Comparison of ENCODE assay signal across 24 mouse cellular contexts in genomic region chr15:49335523-49336040, GRCm38 (mm10).
DNase-seq lines count a peak whose midpoint lies in the region; ATAC-seq and TF ChIP-seq lines count a peak whose summit lies in the region.
"Had no signal": no experiment of that assay in that cellular context is flagged by ENCODE, and none has a peak within 500 bp of the region (broad histone marks: within the 10 kb centered on the region; RNA-seq: fewer than 3 reads in every experiment).

No protein-coding gene starts in this region.

- no peaks in the 10 kb centered on the region for H3K4me1 ChIP-seq in embryonic facial prominence, embryonic 14.5 days (ENCODE audit: control insufficient read depth, insufficient read depth, low read length)
- H3K4me1 ChIP-seq in embryonic facial prominence, embryonic 10.5 days: no peaks in the 10 kb centered on the region
- no peaks in the 10 kb centered on the region for H3K4me1 ChIP-seq in forebrain, embryonic 16.5 days (replicated peaks; ENCODE audit: control insufficient read depth, insufficient read depth, low read length)
- H3K4me1 ChIP-seq in forebrain, embryonic 12.5 days: no peaks in the 10 kb centered on the region
- no peaks in the 10 kb centered on the region for H3K4me1 ChIP-seq in stomach, embryonic 14.5 days (ENCODE audit: control insufficient read depth, insufficient read depth, low read length)
- H3K4me1 ChIP-seq in stomach, postnatal 0 days (replicated peaks; ENCODE audit: control insufficient read depth, insufficient read depth): no peaks in the 10 kb centered on the region
- H3K4me1 ChIP-seq: embryonic facial prominence, embryonic 12.5 days; heart, embryonic 12.5 days; heart, embryonic 15.5 days; hindbrain, embryonic 10.5 days; hindbrain, embryonic 13.5 days had no signal

- no peak overlapping the region for H3K4me3 ChIP-seq in embryonic facial prominence, embryonic 14.5 days (ENCODE audit: low read depth, low read length)
- H3K4me3 ChIP-seq in embryonic facial prominence, embryonic 10.5 days: no peak overlapping the region
- no peak overlapping the region for H3K4me3 ChIP-seq in forebrain, embryonic 16.5 days (replicated peaks; ENCODE audit: low read length)
- H3K4me3 ChIP-seq in forebrain, embryonic 12.5 days (replicated peaks): no peak overlapping the region
- H3K4me3 ChIP-seq in stomach, embryonic 14.5 days (ENCODE audit: low read depth, low read length): no peak overlapping the region
- H3K4me3 ChIP-seq in stomach, postnatal 0 days (ENCODE audit: low read depth, low read length): no peak overlapping the region
- H3K4me3 ChIP-seq: embryonic facial prominence, embryonic 12.5 days; erythroblast, embryonic 14.5 days; heart, embryonic 12.5 days; heart, embryonic 15.5 days; hindbrain, embryonic 10.5 days; hindbrain, embryonic 13.5 days had no signal

- TF ChIP-seq CTCF in stomach, postnatal 0 days (IDR thresholded peaks at IDR 0.05; ENCODE audit: low read depth): no peak

- no peak overlapping the region for H3K4me2 ChIP-seq in embryonic facial prominence, embryonic 14.5 days (ENCODE audit: low read depth, low read length)
- H3K4me2 ChIP-seq in forebrain, embryonic 16.5 days (ENCODE audit: low read length): no peak overlapping the region
- no peak overlapping the region for H3K4me2 ChIP-seq in forebrain, embryonic 12.5 days
- no peak overlapping the region for H3K4me2 ChIP-seq in stomach, embryonic 14.5 days (replicated peaks; ENCODE audit: low read depth, low read length)
- no peak overlapping the region for H3K4me2 ChIP-seq in stomach, postnatal 0 days (replicated peaks; ENCODE audit: low read depth)
- H3K4me2 ChIP-seq: embryonic facial prominence, embryonic 12.5 days; heart, embryonic 12.5 days; heart, embryonic 15.5 days; hindbrain, embryonic 13.5 days had no signal

- no peak overlapping the region for H3K27ac ChIP-seq in embryonic facial prominence, embryonic 14.5 days (replicated peaks; ENCODE audit: low read depth, low read length)
- H3K27ac ChIP-seq in embryonic facial prominence, embryonic 10.5 days (replicated peaks): no peak overlapping the region
- H3K27ac ChIP-seq in forebrain, embryonic 16.5 days (ENCODE audit: low read length): no peak overlapping the region
- H3K27ac ChIP-seq in forebrain, embryonic 12.5 days: no peak overlapping the region
- no peak overlapping the region for H3K27ac ChIP-seq in stomach, embryonic 14.5 days (ENCODE audit: low read length)
- H3K27ac ChIP-seq in stomach, postnatal 0 days (replicated peaks): no peak overlapping the region
- H3K27ac ChIP-seq: embryonic facial prominence, embryonic 12.5 days; heart, embryonic 15.5 days; hindbrain, embryonic 10.5 days; hindbrain, embryonic 13.5 days had no signal

- no peaks in the 10 kb centered on the region for H3K27me3 ChIP-seq in embryonic facial prominence, embryonic 14.5 days (replicated peaks; ENCODE audit: control insufficient read depth, insufficient read depth, low read length)
- H3K27me3 ChIP-seq in embryonic facial prominence, embryonic 10.5 days (replicated peaks; ENCODE audit: low read depth, poor library complexity, severe bottlenecking): no peaks in the 10 kb centered on the region
- H3K27me3 ChIP-seq in forebrain, embryonic 16.5 days (replicated peaks; ENCODE audit: control insufficient read depth, insufficient read depth, low read length): no peaks in the 10 kb centered on the region
- H3K27me3 ChIP-seq in forebrain, embryonic 12.5 days: no peaks in the 10 kb centered on the region
- H3K27me3 ChIP-seq in stomach, embryonic 14.5 days (ENCODE audit: control insufficient read depth, insufficient read depth, low read length): no peaks in the 10 kb centered on the region
- H3K27me3 ChIP-seq in stomach, postnatal 0 days (ENCODE audit: control insufficient read depth, insufficient read depth, low read length): no peaks in the 10 kb centered on the region
- H3K27me3 ChIP-seq: embryonic facial prominence, embryonic 12.5 days; heart, embryonic 12.5 days; heart, embryonic 15.5 days; hindbrain, embryonic 13.5 days had no signal

- DNase-seq in embryonic facial prominence, embryonic 14.5 days (ENCODE audit: low spot score): peak; percentile 48
- DNase-seq in embryonic facial prominence, embryonic 10.5 days (ENCODE audit: low spot score): no peak
- DNase-seq in stomach, postnatal 0 days (ENCODE audit: low spot score): no peak
- DNase-seq: adrenal gland, adult 8-10 months; adrenal gland, postnatal 25 days; cerebellum, adult 18-20 months; cerebellum, adult 9-10 months; cerebellum, postnatal 14 days; gastrocnemius, postnatal 25 days; heart, adult 18-20 months; heart, postnatal 10 days; heart, postnatal 36 days had no signal

- ATAC-seq in embryonic facial prominence, embryonic 14.5 days (ENCODE audit: low read depth): no peak
- 0 out of 2 replicates have a peak, but pooled peaks have one; percentile 52 for ATAC-seq in forebrain, embryonic 16.5 days
- no peak for ATAC-seq in forebrain, embryonic 12.5 days (ENCODE audit: low FRiP score)
- ATAC-seq in stomach, embryonic 14.5 days (ENCODE audit: insufficient number of reproducible peaks, insufficient read depth, low FRiP score, low read depth): peak; percentile 61; the same call in 1 of the 2 replicates
- no peak for ATAC-seq in stomach, postnatal 0 days (ENCODE audit: low FRiP score, low TSS enrichment)
- ATAC-seq: activated CD4-positive, CD25-positive, alpha-beta regulatory T cell, adult 4 months; hindbrain, embryonic 16.5 days; intestine, postnatal 0 days had no signal

- WGBS in embryonic facial prominence, embryonic 14.5 days: 68% methylated on average over 2 of the region's 2 CpGs
- 82% methylated on average over 2 of the region's 2 CpGs for WGBS in embryonic facial prominence, embryonic 10.5 days
- 61% methylated on average over 2 of the region's 2 CpGs for WGBS in forebrain, embryonic 16.5 days
- WGBS in forebrain, embryonic 12.5 days: 85% methylated on average over 2 of the region's 2 CpGs
- 38% methylated on average over 2 of the region's 2 CpGs for WGBS in stomach, embryonic 14.5 days
- 42% methylated on average over 2 of the region's 2 CpGs for WGBS in stomach, postnatal 0 days

- H3K9ac ChIP-seq in embryonic facial prominence, embryonic 14.5 days (ENCODE audit: low read depth, low read length): no peak overlapping the region
- H3K9ac ChIP-seq in forebrain, embryonic 16.5 days (replicated peaks; ENCODE audit: low read depth, low read length): no peak overlapping the region
- H3K9ac ChIP-seq in forebrain, embryonic 12.5 days: no peak overlapping the region
- H3K9ac ChIP-seq in stomach, embryonic 14.5 days (replicated peaks; ENCODE audit: low read depth, low read length): no peak overlapping the region
- H3K9ac ChIP-seq in stomach, postnatal 0 days (ENCODE audit: low read length): no peak overlapping the region
- H3K9ac ChIP-seq: embryonic facial prominence, embryonic 12.5 days; heart, embryonic 12.5 days; heart, embryonic 15.5 days; hindbrain, embryonic 13.5 days had no signal

- TF ChIP-seq EP300 in stomach, postnatal 0 days (optimal IDR thresholded peaks at IDR 0.05): no peak

- H3K36me3 ChIP-seq in embryonic facial prominence, embryonic 14.5 days (ENCODE audit: control insufficient read depth, insufficient read depth, low read length): no peaks in the 10 kb centered on the region
- H3K36me3 ChIP-seq in embryonic facial prominence, embryonic 10.5 days (replicated peaks): no peaks in the 10 kb centered on the region
- no peaks in the 10 kb centered on the region for H3K36me3 ChIP-seq in forebrain, embryonic 16.5 days (ENCODE audit: control insufficient read depth, insufficient read depth)
- no peaks in the 10 kb centered on the region for H3K36me3 ChIP-seq in forebrain, embryonic 12.5 days (replicated peaks)
- no peaks in the 10 kb centered on the region for H3K36me3 ChIP-seq in stomach, embryonic 14.5 days (ENCODE audit: control insufficient read depth, insufficient read depth, low read length)
- H3K36me3 ChIP-seq in stomach, postnatal 0 days (ENCODE audit: control insufficient read depth, insufficient read depth, low read length): no peaks in the 10 kb centered on the region
- H3K36me3 ChIP-seq: embryonic facial prominence, embryonic 12.5 days; heart, embryonic 12.5 days; heart, embryonic 15.5 days; hindbrain, embryonic 10.5 days; hindbrain, embryonic 13.5 days had no signal

- H3K9me3 ChIP-seq in embryonic facial prominence, embryonic 14.5 days (ENCODE audit: control insufficient read depth, low read length): no peaks in the 10 kb centered on the region
- H3K9me3 ChIP-seq in embryonic facial prominence, embryonic 10.5 days: no peaks in the 10 kb centered on the region
- H3K9me3 ChIP-seq in forebrain, embryonic 16.5 days (ENCODE audit: control insufficient read depth, low read length): no peaks in the 10 kb centered on the region
- no peaks in the 10 kb centered on the region for H3K9me3 ChIP-seq in forebrain, embryonic 12.5 days
- H3K9me3 ChIP-seq in stomach, embryonic 14.5 days (ENCODE audit: control insufficient read depth, low read depth, low read length): no peaks in the 10 kb centered on the region
- no peaks in the 10 kb centered on the region for H3K9me3 ChIP-seq in stomach, postnatal 0 days (ENCODE audit: control insufficient read depth, low read length)
- H3K9me3 ChIP-seq: embryonic facial prominence, embryonic 12.5 days; heart, embryonic 12.5 days; heart, embryonic 15.5 days; hindbrain, embryonic 10.5 days; hindbrain, embryonic 13.5 days had no signal

Comparison
In these comparisons a context has a peak if more than half of its experiments do, and no peak if none do; other contexts are left out.
1. ATAC-seq: peak in forebrain, embryonic 16.5 days (single experiment) and stomach, embryonic 14.5 days (single experiment); none in embryonic facial prominence, embryonic 14.5 days (single experiment), forebrain, embryonic 12.5 days (single experiment) and stomach, postnatal 0 days (single experiment).